Mouse (Mus musculus): ENCODE measurements around the gene Pet117.
"Not testable (repeated sequence)": the region's sequence is repeated elsewhere in the genome, so short reads cannot be mapped to it uniquely, and the experiment has no call there.

The Pet117 gene

GRCm38 (mm10) chr2:144368400-144369019 lies at the start of gene Pet117, which contains the start of gene Kat14:
Gene Pet117 (plus strand): TSS chr2:144368996.
Gene Kat14 (plus strand): TSS chr2:144368983.
- DNase-seq, result peak; percentile 87 to 95

- DNase-seq, result no peak
Measured at GRCm38 (mm10) chr2:144324218-144324617, 44.6 kb upstream of the Pet117 start.

GRCm38 (mm10) chr2:144329451-144329850 lies 39.3 kb upstream of the Pet117 start:
- DNase-seq, result no peak

- no peak for DNase-seq
Measured at GRCm38 (mm10) chr2:144329937-144330336, 38.9 kb upstream of the Pet117 start.

GRCm38 (mm10) chr2:144330352-144330959 lies 38.3 kb upstream of the Pet117 start:
- DNase-seq, result peak in 1 of 2 experiments; percentile 13

- DNase-seq, result peak in 1 of 2 experiments; percentile 6
Measured at GRCm38 (mm10) chr2:144330960-144331371, 37.8 kb upstream of the Pet117 start.

GRCm38 (mm10) chr2:144331401-144332302 lies 37.1 kb upstream of the Pet117 start, which contains the start of gene Ovol2:
Gene Ovol2 (minus strand): TSS chr2:144332146.
- no peak for DNase-seq

GRCm38 (mm10) chr2:144332486-144332885 lies 36.3 kb upstream of the Pet117 start:
- DNase-seq, result no peak

GRCm38 (mm10) chr2:144333138-144333842 lies 35.5 kb upstream of the Pet117 start:
- no peak for DNase-seq

- DNase-seq, result no peak
Measured at GRCm38 (mm10) chr2:144337230-144337629, 31.6 kb upstream of the Pet117 start.

- DNase-seq, result no peak
Measured at GRCm38 (mm10) chr2:144337701-144338100, 31.1 kb upstream of the Pet117 start.

- DNase-seq, result not testable (repeated sequence)
Measured at GRCm38 (mm10) chr2:144338149-144338548, 30.6 kb upstream of the Pet117 start.

- no peak for DNase-seq
Measured at GRCm38 (mm10) chr2:144343158-144343557, 25.6 kb upstream of the Pet117 start.

- no peak for DNase-seq
Measured at GRCm38 (mm10) chr2:144348525-144348924, 20.3 kb upstream of the Pet117 start.

GRCm38 (mm10) chr2:144352843-144353242 lies 16.0 kb upstream of the Pet117 start:
- no peak for DNase-seq

GRCm38 (mm10) chr2:144369020-144369421 lies 225 bp downstream of the Pet117 start:
- peak in 1 of 2 experiments; percentile 75 for DNase-seq

- DNase-seq, result no peak
Measured at GRCm38 (mm10) chr2:144369511-144369910, 715 bp downstream of the Pet117 start.

- no peak for DNase-seq
Measured at GRCm38 (mm10) chr2:144371566-144371965, 2.8 kb downstream of the Pet117 start.

- no peak for DNase-seq
Measured at GRCm38 (mm10) chr2:144373063-144373462, 4.3 kb downstream of the Pet117 start.

- no peak for DNase-seq
Measured at GRCm38 (mm10) chr2:144375063-144375703, 6.4 kb downstream of the Pet117 start.

GRCm38 (mm10) chr2:144381293-144381692 lies 12.5 kb downstream of the Pet117 start:
- no peak for DNase-seq

- no peak for DNase-seq
Measured at GRCm38 (mm10) chr2:144381741-144382140, 12.9 kb downstream of the Pet117 start.

All from spleen, adult 18-20 months (tissue).